Mouse (Mus musculus): ENCODE data around the gene Fcgr4. TPM values are rescaled to one million over a fixed set of nuclear protein-coding genes. Genes with fewer than 3 reads are reported as not detected.
A peak's percentile ranks its signal among the peaks of the same experiment; 100 is the strongest.

Fcgr4 gene
- polyA plus RNA-seq, 1 experiment from 2014 or later: 0.22 TPM

GRCm38 (mm10) chr1:171045079-171045465 lies 26.4 kb downstream of the Fcgr4 start:
- no peak overlapping the region for H3K27ac ChIP-seq (replicated peaks; ENCODE audit: low read depth, low read length)
- ATAC-seq (replicated peaks; ENCODE audit: insufficient number of reproducible peaks, low FRiP score, low TSS enrichment, low read depth) (no peak), DNase-seq (ENCODE audit: low spot score) (no peak)
- peak overlapping the region; percentile 45 for H3K4me2 ChIP-seq (ENCODE audit: low read depth, low read length)
- H3K9me3 ChIP-seq (replicated peaks; ENCODE audit: control insufficient read depth, low read length): no peaks in the 10 kb centered on the region
- WGBS: 9% methylated on average over 14 of the region's 14 CpGs
- no peaks in the 10 kb centered on the region for H3K36me3 ChIP-seq (replicated peaks; ENCODE audit: control insufficient read depth, insufficient read depth, low read depth, low read length)
- H3K4me3 ChIP-seq (ENCODE audit: low read depth, low read length): peak overlapping the region; percentile 48
- H3K27me3 ChIP-seq (ENCODE audit: control insufficient read depth, insufficient read depth, low read length): no peaks in the 10 kb centered on the region
- H3K4me1 ChIP-seq (ENCODE audit: control insufficient read depth, insufficient read depth, low read length): no peaks in the 10 kb centered on the region
- H3K9ac ChIP-seq (replicated peaks; ENCODE audit: low read length): no peak overlapping the region

- no peaks in the 10 kb centered on the region for H3K36me3 ChIP-seq (replicated peaks; ENCODE audit: control insufficient read depth, insufficient read depth, low read depth, low read length)
- WGBS: 61% methylated on average over 3 of the region's 3 CpGs
- no peak overlapping the region for H3K4me3 ChIP-seq (ENCODE audit: low read depth, low read length)
- no peak overlapping the region for H3K9ac ChIP-seq (replicated peaks; ENCODE audit: low read length)
- ATAC-seq (replicated peaks; ENCODE audit: insufficient number of reproducible peaks, low FRiP score, low TSS enrichment, low read depth) (no peak), DNase-seq (ENCODE audit: low spot score) (no peak)
- H3K9me3 ChIP-seq (replicated peaks; ENCODE audit: control insufficient read depth, low read length): no peaks in the 10 kb centered on the region
- no peaks in the 10 kb centered on the region for H3K4me1 ChIP-seq (ENCODE audit: control insufficient read depth, insufficient read depth, low read length)
- H3K27me3 ChIP-seq (ENCODE audit: control insufficient read depth, insufficient read depth, low read length): no peaks in the 10 kb centered on the region
- no peak overlapping the region for H3K27ac ChIP-seq (replicated peaks; ENCODE audit: low read depth, low read length)
- no peak overlapping the region for H3K4me2 ChIP-seq (ENCODE audit: low read depth, low read length)
Observed at GRCm38 (mm10) chr1:171046501-171046900, 27.8 kb downstream of the Fcgr4 start.

DNA sequence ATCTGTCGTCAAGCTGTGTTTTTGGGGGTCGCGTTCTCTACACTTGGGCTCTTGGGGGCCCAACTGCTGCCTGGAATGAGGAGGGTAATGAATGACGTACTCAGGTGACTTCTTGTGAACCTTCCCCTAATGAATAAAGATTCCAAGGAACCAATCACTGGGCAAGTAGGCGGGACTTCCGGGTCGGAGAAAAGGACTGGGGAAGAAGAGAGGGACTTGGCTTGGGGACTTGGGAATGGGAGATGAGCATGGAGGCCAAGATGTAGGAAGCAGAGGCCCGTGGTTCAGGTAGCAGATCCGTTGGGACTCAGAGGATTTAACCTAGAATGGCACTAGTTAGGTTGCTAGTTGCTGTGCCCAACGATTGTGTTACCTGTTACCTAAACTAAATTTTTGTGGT lies 30.5 kb downstream of the Fcgr4 start:
- H3K4me1 ChIP-seq (ENCODE audit: control insufficient read depth, insufficient read depth, low read length): no peaks in the 10 kb centered on the region
- no peak overlapping the region for H3K27ac ChIP-seq (replicated peaks; ENCODE audit: low read depth, low read length)
- H3K4me2 ChIP-seq (ENCODE audit: low read depth, low read length): no peak overlapping the region
- H3K9ac ChIP-seq (replicated peaks; ENCODE audit: low read length): no peak overlapping the region
- no peak for ATAC-seq (replicated peaks; ENCODE audit: insufficient number of reproducible peaks, low FRiP score, low TSS enrichment, low read depth)
- no peaks in the 10 kb centered on the region for H3K36me3 ChIP-seq (replicated peaks; ENCODE audit: control insufficient read depth, insufficient read depth, low read depth, low read length)
- no peaks in the 10 kb centered on the region for H3K27me3 ChIP-seq (ENCODE audit: control insufficient read depth, insufficient read depth, low read length)
- DNase-seq (ENCODE audit: low spot score): no peak
- no peak overlapping the region for H3K4me3 ChIP-seq (ENCODE audit: low read depth, low read length)
- 41% methylated on average over 10 of the region's 10 CpGs for WGBS
- H3K9me3 ChIP-seq (replicated peaks; ENCODE audit: control insufficient read depth, low read length): no peaks in the 10 kb centered on the region

GRCm38 (mm10) chr1:171050774-171051173 lies 32.1 kb downstream of the Fcgr4 start:
- Histone ChIP-seq H3K9me3 (replicated peaks; ENCODE audit: control insufficient read depth, low read length) (no peaks in the 10 kb centered on the region), H3K4me1 (ENCODE audit: control insufficient read depth, insufficient read depth, low read length) (no peaks in the 10 kb centered on the region), H3K9ac (replicated peaks; ENCODE audit: low read length) (no peak overlapping the region), H3K36me3 (replicated peaks; ENCODE audit: control insufficient read depth, insufficient read depth, low read depth, low read length) (no peaks in the 10 kb centered on the region), H3K4me2 (ENCODE audit: low read depth, low read length) (no peak overlapping the region), H3K4me3 (ENCODE audit: low read depth, low read length) (no peak overlapping the region), H3K27me3 (ENCODE audit: control insufficient read depth, insufficient read depth, low read length) (no peaks in the 10 kb centered on the region), H3K27ac (replicated peaks; ENCODE audit: low read depth, low read length) (no peak overlapping the region)
- ATAC-seq (replicated peaks; ENCODE audit: insufficient number of reproducible peaks, low FRiP score, low TSS enrichment, low read depth): no peak
- WGBS: 86% methylated on average over 7 of the region's 7 CpGs
- DNase-seq (ENCODE audit: low spot score): no peak

- H3K4me1 ChIP-seq (ENCODE audit: control insufficient read depth, insufficient read depth, low read length): no peaks in the 10 kb centered on the region
- DNase-seq (ENCODE audit: low spot score) (no peak), ATAC-seq (replicated peaks; ENCODE audit: insufficient number of reproducible peaks, low FRiP score, low TSS enrichment, low read depth) (no peak)
- no peak overlapping the region for H3K4me3 ChIP-seq (ENCODE audit: low read depth, low read length)
- no peaks in the 10 kb centered on the region for H3K27me3 ChIP-seq (ENCODE audit: control insufficient read depth, insufficient read depth, low read length)
- WGBS: 79% methylated on average over 6 of the region's 6 CpGs
- no peak overlapping the region for H3K4me2 ChIP-seq (ENCODE audit: low read depth, low read length)
- no peaks in the 10 kb centered on the region for H3K9me3 ChIP-seq (replicated peaks; ENCODE audit: control insufficient read depth, low read length)
- no peak overlapping the region for H3K9ac ChIP-seq (replicated peaks; ENCODE audit: low read length)
- no peaks in the 10 kb centered on the region for H3K36me3 ChIP-seq (replicated peaks; ENCODE audit: control insufficient read depth, insufficient read depth, low read depth, low read length)
- H3K27ac ChIP-seq (replicated peaks; ENCODE audit: low read depth, low read length): no peak overlapping the region
Observed at GRCm38 (mm10) chr1:171053305-171053704, 34.6 kb downstream of the Fcgr4 start.

- 88% methylated on average over 5 of the region's 5 CpGs for WGBS
- H3K4me2 ChIP-seq (ENCODE audit: low read depth, low read length): no peak overlapping the region
- H3K27ac ChIP-seq (replicated peaks; ENCODE audit: low read depth, low read length): no peak overlapping the region
- H3K4me3 ChIP-seq (ENCODE audit: low read depth, low read length): no peak overlapping the region
- H3K4me1 ChIP-seq (ENCODE audit: control insufficient read depth, insufficient read depth, low read length): no peaks in the 10 kb centered on the region
- DNase-seq (ENCODE audit: low spot score) (no peak), ATAC-seq (replicated peaks; ENCODE audit: insufficient number of reproducible peaks, low FRiP score, low TSS enrichment, low read depth) (no peak)
- H3K36me3 ChIP-seq (replicated peaks; ENCODE audit: control insufficient read depth, insufficient read depth, low read depth, low read length): no peaks in the 10 kb centered on the region
- H3K9ac ChIP-seq (replicated peaks; ENCODE audit: low read length): no peak overlapping the region
- H3K9me3 ChIP-seq (replicated peaks; ENCODE audit: control insufficient read depth, low read length): no peaks in the 10 kb centered on the region
- no peaks in the 10 kb centered on the region for H3K27me3 ChIP-seq (ENCODE audit: control insufficient read depth, insufficient read depth, low read length)
Observed at GRCm38 (mm10) chr1:171057253-171057652, 38.5 kb downstream of the Fcgr4 start.

- no peak overlapping the region for H3K9ac ChIP-seq (replicated peaks; ENCODE audit: low read length)
- ATAC-seq (replicated peaks; ENCODE audit: insufficient number of reproducible peaks, low FRiP score, low TSS enrichment, low read depth): no peak
- H3K27me3 ChIP-seq (ENCODE audit: control insufficient read depth, insufficient read depth, low read length): peaks cover 3% of the 10 kb centered on the region
- no peak overlapping the region for H3K27ac ChIP-seq (replicated peaks; ENCODE audit: low read depth, low read length)
- no peak overlapping the region for H3K4me3 ChIP-seq (ENCODE audit: low read depth, low read length)
- 76% methylated on average over 2 of the region's 2 CpGs for WGBS
- no peak overlapping the region for H3K4me2 ChIP-seq (ENCODE audit: low read depth, low read length)
- H3K36me3 ChIP-seq (replicated peaks; ENCODE audit: control insufficient read depth, insufficient read depth, low read depth, low read length): no peaks in the 10 kb centered on the region
- DNase-seq (ENCODE audit: low spot score): no peak
- H3K9me3 ChIP-seq (replicated peaks; ENCODE audit: control insufficient read depth, low read length): no peaks in the 10 kb centered on the region
- H3K4me1 ChIP-seq (ENCODE audit: control insufficient read depth, insufficient read depth, low read length): no peaks in the 10 kb centered on the region
Observed at GRCm38 (mm10) chr1:171059203-171059602, 40.5 kb downstream of the Fcgr4 start.

- Histone ChIP-seq H3K36me3 (replicated peaks; ENCODE audit: control insufficient read depth, insufficient read depth, low read depth, low read length) (no peaks in the 10 kb centered on the region), H3K27me3 (ENCODE audit: control insufficient read depth, insufficient read depth, low read length) (peaks cover 10% of the 10 kb centered on the region), H3K9me3 (replicated peaks; ENCODE audit: control insufficient read depth, low read length) (no peaks in the 10 kb centered on the region), H3K4me1 (ENCODE audit: control insufficient read depth, insufficient read depth, low read length) (no peaks in the 10 kb centered on the region), H3K4me2 (ENCODE audit: low read depth, low read length) (no peak overlapping the region), H3K27ac (replicated peaks; ENCODE audit: low read depth, low read length) (no peak overlapping the region), H3K4me3 (ENCODE audit: low read depth, low read length) (no peak overlapping the region), H3K9ac (replicated peaks; ENCODE audit: low read length) (no peak overlapping the region)
- ATAC-seq (replicated peaks; ENCODE audit: insufficient number of reproducible peaks, low FRiP score, low TSS enrichment, low read depth): no peak
- WGBS: 49% methylated on average over 10 of the region's 10 CpGs
- no peak for DNase-seq (ENCODE audit: low spot score)
Observed at GRCm38 (mm10) chr1:171060392-171060791, 41.7 kb downstream of the Fcgr4 start.

Measured in embryonic facial prominence, embryonic 11.5 days (tissue).